Mouse (Mus musculus) liver, embryonic 13.5 days (tissue): ENCODE measurements around the gene Mdm2. TPM values are rescaled to one million over a fixed set of nuclear protein-coding genes. Genes with fewer than 3 reads are reported as not detected.
"Not testable (repeated sequence)": the region's sequence is repeated elsewhere in the genome, so short reads cannot be mapped to it uniquely, and the experiment has no call there.

Experiments
- ATAC-seq: fragments of 200-750 bp; cut with Nextera tagmentation; 2 replicates; pipeline ENCODE4 v1.8.0; 2017; ENCODE audit warnings: low read depth, mild to moderate bottlenecking, moderate number of reproducible peaks, moderate library complexity
- DNase-seq: peaks from one replicate; pipeline ENCODE4 v3.0.0; 2022
- H3K27ac ChIP-seq: fragments of 300-500 bp; sonication (generic); 2 replicates; pipeline ENCODE4 v1.5.1; 2015; ENCODE audit warnings: moderate library complexity, mild to moderate bottlenecking, inconsistent platforms
- H3K27me3 ChIP-seq: fragments of 300-500 bp; sonication (generic); 2 replicates; pipeline ENCODE4 v1.6.1; 2015; ENCODE audit warnings: mild to moderate bottlenecking, inconsistent platforms
- H3K36me3 ChIP-seq: fragments of 300-500 bp; sonication (generic); 2 replicates; pipeline ENCODE4 v1.6.1; 2015; ENCODE audit warnings: mild to moderate bottlenecking, inconsistent platforms
- H3K4me1 ChIP-seq: fragments of 300-500 bp; sonication (generic); replicated peaks from 2 replicates; pipeline ENCODE4 v1.6.1; 2015; ENCODE audit warnings: inconsistent platforms
- H3K4me2 ChIP-seq: fragments of 300-500 bp; sonication (generic); 2 replicates; pipeline ENCODE4 v1.6.1; 2015; ENCODE audit warnings: inconsistent platforms, mild to moderate bottlenecking, moderate library complexity
- H3K4me3 ChIP-seq: fragments of 300-500 bp; sonication (generic); replicated peaks from 2 replicates; pipeline ENCODE4 v1.5.1; 2015; ENCODE audit warnings: mild to moderate bottlenecking, inconsistent platforms
- H3K9ac ChIP-seq: fragments of 300-500 bp; sonication (generic); 2 replicates; pipeline ENCODE4 v1.6.1; 2015; ENCODE audit warnings: mild to moderate bottlenecking, inconsistent platforms
- H3K9me3 ChIP-seq: fragments of 300-500 bp; sonication (generic); replicated peaks from 2 replicates; pipeline ENCODE4 v1.6.1; 2016; ENCODE audit warnings: inconsistent platforms
- WGBS: fragments of 180-500 bp; shearing (Covaris S2); methylation state at CpG from one replicate; pipeline ENCODE4 v1.1.7; 2015; ENCODE audit not compliant: insufficient replicate concordance; 5-methylcytosine and 5-hydroxymethylcytosine counted together
- polyA plus RNA-seq: library from polyadenylated mRNA; unstranded; fragments of >200 nt; fragmentation: Nextera tagmentation; extraction: Ambion mirVana; gene quantifications from 2 replicates; pipeline ENCODE4 v1.2.1, GENCODE M21; 2015

Gene Mdm2
- polyA plus RNA-seq, 1 experiment from 2014 or later, result 16.3 TPM

DNA sequence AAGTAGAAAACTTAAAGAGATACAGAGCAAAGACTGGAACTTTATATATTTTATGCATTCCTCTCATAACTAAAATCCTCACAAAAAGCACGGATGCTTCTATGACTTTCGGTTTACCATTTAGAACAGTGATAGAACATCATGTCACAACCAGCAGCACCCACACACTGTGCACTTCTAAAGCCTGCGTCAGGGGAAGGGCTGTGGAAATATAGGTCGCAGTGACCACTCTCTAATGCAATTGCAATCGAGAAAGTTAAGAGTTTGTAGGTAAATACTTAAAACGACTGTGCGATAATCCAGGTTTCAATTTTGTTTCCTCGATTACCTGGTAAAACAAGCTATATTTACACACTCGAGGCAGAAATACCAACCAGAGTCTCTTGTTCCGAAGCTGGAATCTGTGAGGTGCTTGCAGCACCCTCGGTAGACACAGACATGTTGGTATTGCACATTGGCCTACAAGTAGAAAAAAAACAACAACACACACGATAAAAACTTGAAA, 1.2 kb downstream of the Mdm2 start:
- ATAC-seq (no peak), DNase-seq (no peak)
- no peaks in the 10 kb centered on the region for H3K9me3 ChIP-seq
- peak overlapping the region; percentile 81 for H3K4me2 ChIP-seq
- peak overlapping the region; percentile 94 for H3K4me3 ChIP-seq
- H3K4me1 ChIP-seq, result peaks cover 42% of the 10 kb centered on the region
- peak overlapping the region; percentile 99 for H3K9ac ChIP-seq
- H3K27me3 ChIP-seq, result no peaks in the 10 kb centered on the region
- 23% methylated on average over 12 of the region's 12 CpGs for WGBS
- peak overlapping the region; percentile 95 for H3K27ac ChIP-seq
- peaks cover 36% of the 10 kb centered on the region for H3K36me3 ChIP-seq

GRCm38 (mm10) chr10:117708856-117709255, 1.7 kb downstream of the Mdm2 start:
- DNase-seq (no peak), ATAC-seq (no peak)
- Histone ChIP-seq H3K9ac (peak overlapping the region; percentile 99), H3K4me2 (peak overlapping the region; percentile 81), H3K4me3 (peak overlapping the region; percentile 94), H3K9me3 (no peaks in the 10 kb centered on the region), H3K27me3 (no peaks in the 10 kb centered on the region), H3K27ac (peak overlapping the region; percentile 8; the same call in 1 of the 2 replicates), H3K36me3 (peaks cover 42% of the 10 kb centered on the region), H3K4me1 (peaks cover 42% of the 10 kb centered on the region)
- WGBS, result 41% methylated on average over 9 of the region's 9 CpGs

- Histone ChIP-seq H3K9me3 (no peaks in the 10 kb centered on the region), H3K27ac (no peak overlapping the region), H3K4me3 (peak overlapping the region; percentile 94; the same call in 1 of the 2 replicates), H3K27me3 (no peaks in the 10 kb centered on the region), H3K9ac (peak overlapping the region; percentile 99; the same call in 1 of the 2 replicates), H3K4me2 (peak overlapping the region; percentile 81), H3K36me3 (peaks cover 46% of the 10 kb centered on the region), H3K4me1 (peaks cover 42% of the 10 kb centered on the region)
- ATAC-seq, result no peak
- WGBS, result 81% methylated on average over 2 of the region's 2 CpGs
- DNase-seq, result no peak
Observed at GRCm38 (mm10) chr10:117708376-117708775, 2.2 kb downstream of the Mdm2 start.

DNA sequence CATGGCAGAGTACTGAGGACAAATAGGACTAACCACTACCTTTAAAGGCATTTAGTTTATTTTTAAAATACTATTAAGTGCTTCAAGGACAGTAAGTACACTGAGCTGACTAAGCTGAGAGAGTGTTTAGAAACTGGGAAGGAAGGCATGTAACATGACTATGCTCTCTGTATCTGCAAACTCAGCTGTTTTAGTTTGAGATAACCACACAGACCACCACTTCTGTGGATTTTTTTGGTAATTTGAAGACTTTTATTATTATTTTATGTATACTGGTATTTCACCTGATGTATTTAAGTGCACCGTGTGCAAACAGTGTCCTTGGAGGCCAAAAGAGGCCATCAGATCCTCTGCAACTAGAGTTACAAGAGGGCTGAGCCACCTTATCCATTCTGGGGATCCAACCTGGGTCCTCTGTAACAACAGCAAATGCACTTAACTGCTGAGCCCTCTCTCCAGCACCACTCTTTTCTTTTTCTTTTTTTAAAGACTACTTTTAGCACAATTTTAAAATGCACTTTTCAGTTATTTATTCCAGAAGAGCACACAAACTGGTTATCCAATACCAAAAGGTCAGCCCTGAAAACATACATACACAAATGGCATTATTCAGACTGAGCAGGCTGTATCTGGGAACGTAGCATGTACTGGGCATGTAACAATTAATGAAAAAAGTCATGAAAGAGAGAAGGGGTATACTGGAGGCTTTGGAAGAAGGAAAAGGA, 3.3 kb downstream of the Mdm2 start:
- H3K4me1 ChIP-seq, result peaks cover 40% of the 10 kb centered on the region
- H3K27ac ChIP-seq, result no peak overlapping the region
- no peak overlapping the region for H3K4me2 ChIP-seq
- H3K4me3 ChIP-seq, result no peak overlapping the region
- H3K36me3 ChIP-seq, result peaks cover 56% of the 10 kb centered on the region
- no peaks in the 10 kb centered on the region for H3K27me3 ChIP-seq
- ATAC-seq, result no peak
- no peak for DNase-seq
- 89% methylated on average over 2 of the region's 2 CpGs for WGBS
- no peak overlapping the region for H3K9ac ChIP-seq
- H3K9me3 ChIP-seq, result no peaks in the 10 kb centered on the region

- peaks cover 32% of the 10 kb centered on the region for H3K4me1 ChIP-seq
- 76% methylated on average over 6 of the region's 6 CpGs for WGBS
- H3K4me3 ChIP-seq, result no peak overlapping the region
- no peaks in the 10 kb centered on the region for H3K9me3 ChIP-seq
- no peak overlapping the region for H3K27ac ChIP-seq
- H3K36me3 ChIP-seq, result peaks cover 63% of the 10 kb centered on the region
- ATAC-seq (no peak), DNase-seq (no peak)
- no peak overlapping the region for H3K4me2 ChIP-seq
- no peak overlapping the region for H3K9ac ChIP-seq
- H3K27me3 ChIP-seq, result no peaks in the 10 kb centered on the region
Observed at GRCm38 (mm10) chr10:117706440-117706839, 4.1 kb downstream of the Mdm2 start.

GRCm38 (mm10) chr10:117705806-117706205, 4.8 kb downstream of the Mdm2 start:
- no peak overlapping the region for H3K4me2 ChIP-seq
- H3K27me3 ChIP-seq, result no peaks in the 10 kb centered on the region
- DNase-seq (no peak), ATAC-seq (no peak)
- no peak overlapping the region for H3K27ac ChIP-seq
- H3K4me1 ChIP-seq, result peaks cover 27% of the 10 kb centered on the region
- peaks cover 68% of the 10 kb centered on the region for H3K36me3 ChIP-seq
- H3K9ac ChIP-seq, result no peak overlapping the region
- no peaks in the 10 kb centered on the region for H3K9me3 ChIP-seq
- H3K4me3 ChIP-seq, result no peak overlapping the region

DNA sequence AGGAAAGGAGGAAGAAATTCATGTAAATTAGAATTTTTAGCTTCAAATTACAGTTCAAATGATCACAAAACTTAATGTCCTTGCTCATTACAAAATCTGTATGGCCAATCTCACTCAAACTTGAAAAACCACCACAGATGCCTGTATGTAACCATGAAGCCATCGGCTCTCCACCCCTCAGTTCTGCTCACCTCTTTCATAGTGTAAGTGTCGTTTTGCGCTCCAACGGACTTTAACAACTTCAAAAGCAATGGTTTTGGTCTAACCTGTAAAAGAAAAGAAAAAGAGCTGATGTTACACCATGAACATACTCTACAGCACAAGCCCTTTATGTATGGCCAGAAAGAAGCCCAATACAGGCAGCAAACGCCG, 5.6 kb downstream of the Mdm2 start:
- H3K4me1 ChIP-seq, result peaks cover 27% of the 10 kb centered on the region
- no peak overlapping the region for H3K27ac ChIP-seq
- H3K9me3 ChIP-seq, result no peaks in the 10 kb centered on the region
- peaks cover 77% of the 10 kb centered on the region for H3K36me3 ChIP-seq
- ATAC-seq (no peak), DNase-seq (no peak)
- no peak overlapping the region for H3K4me3 ChIP-seq
- H3K4me2 ChIP-seq, result no peak overlapping the region
- H3K9ac ChIP-seq, result no peak overlapping the region
- no peaks in the 10 kb centered on the region for H3K27me3 ChIP-seq
- 90% methylated on average over 6 of the region's 6 CpGs for whole genome bisulfite sequencing

DNA sequence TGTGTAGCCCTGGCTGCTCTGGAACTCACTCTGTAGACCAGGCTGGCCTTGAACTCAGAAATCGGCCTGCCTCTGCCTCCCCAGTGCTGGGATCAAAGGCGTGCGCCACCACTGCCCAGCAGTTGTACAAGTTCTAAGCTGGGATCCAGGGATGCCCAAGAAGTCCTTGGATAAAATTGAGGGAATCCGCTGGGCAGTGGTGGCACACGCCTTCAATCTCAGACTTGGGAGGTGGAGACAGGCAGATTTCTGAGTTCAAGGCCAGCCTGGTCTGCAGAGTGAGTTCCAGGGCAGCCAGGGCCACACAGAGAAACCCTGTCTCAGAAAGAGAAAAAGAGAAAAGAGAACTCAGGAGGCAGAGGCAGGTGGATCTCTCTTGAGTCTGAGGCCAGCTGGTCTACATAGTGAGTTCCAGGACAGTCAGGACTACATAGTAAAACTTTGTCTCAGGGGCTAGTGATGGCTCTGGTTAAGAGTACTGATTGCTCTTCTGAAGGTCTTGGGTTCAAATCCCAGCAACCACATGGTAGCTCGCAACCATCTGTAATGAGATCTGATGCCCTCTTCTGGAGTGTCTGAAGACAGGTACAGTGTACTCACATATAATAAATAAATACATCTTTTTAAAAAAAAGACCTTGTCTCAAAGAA, 6.1 kb downstream of the Mdm2 start:
- Histone ChIP-seq H3K36me3 (peaks cover 82% of the 10 kb centered on the region), H3K4me1 (peaks cover 26% of the 10 kb centered on the region)
- H3K9me3 ChIP-seq, H3K4me2 ChIP-seq, H3K4me3 ChIP-seq, H3K27ac ChIP-seq, H3K27me3 ChIP-seq, H3K9ac ChIP-seq, DNase-seq, ATAC-seq: not testable (repeated sequence)
- WGBS, result 92% methylated on average over 6 of the region's 6 CpGs

DNA sequence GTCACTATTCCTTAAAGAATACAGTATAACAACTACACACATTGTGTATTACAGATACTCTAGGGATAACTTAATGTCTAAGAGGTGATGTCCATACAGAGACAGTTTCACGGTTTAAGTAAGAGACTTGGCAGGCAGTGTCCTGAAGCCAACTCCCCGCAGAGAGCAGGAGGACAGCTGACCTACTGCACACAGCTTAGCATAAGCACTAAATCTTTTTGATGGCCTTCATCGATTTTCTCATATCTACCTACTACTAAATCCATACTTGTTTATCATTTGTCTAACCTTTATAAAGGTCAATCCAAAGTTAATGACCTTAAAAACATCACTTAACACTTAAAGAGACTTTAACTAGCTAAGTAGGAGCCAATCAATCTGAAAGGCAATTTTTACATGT, 7.1 kb downstream of the Mdm2 start:
- Histone ChIP-seq H3K27ac (no peak overlapping the region), H3K9me3 (no peaks in the 10 kb centered on the region), H3K36me3 (peaks cover 89% of the 10 kb centered on the region), H3K4me2 (no peak overlapping the region), H3K27me3 (no peaks in the 10 kb centered on the region), H3K4me3 (no peak overlapping the region), H3K4me1 (peaks cover 17% of the 10 kb centered on the region), H3K9ac (no peak overlapping the region)
- DNase-seq (no peak), ATAC-seq (no peak)
- WGBS, result 91% methylated on average over 3 of the region's 3 CpGs

- DNase-seq (no peak), ATAC-seq (no peak)
- Histone ChIP-seq H3K9ac (no peak overlapping the region), H3K4me1 (peaks cover 11% of the 10 kb centered on the region), H3K4me2 (no peak overlapping the region), H3K9me3 (no peaks in the 10 kb centered on the region), H3K27me3 (no peaks in the 10 kb centered on the region), H3K4me3 (no peak overlapping the region), H3K36me3 (peaks cover 93% of the 10 kb centered on the region), H3K27ac (no peak overlapping the region)
- WGBS, result 90% methylated on average over 6 of the region's 6 CpGs
Observed at GRCm38 (mm10) chr10:117702024-117702833, 8.3 kb downstream of the Mdm2 start.
